Mouse (Mus musculus) forebrain, embryonic 11.5 days (tissue): ENCODE measurements at regions not wholly inside any gene's neighbourhood (a gene's known extent, or its start where the extent isn't known, plus 50 kb on each side); places are given as distances from the start of the nearest gene placed in this dataset.

Experiments used
- ATAC-seq: fragments of 200-750 bp; cut with Nextera tagmentation; replicated peaks from 2 replicates; pipeline ENCODE4 v1.8.0; 2017; ENCODE audit warnings: moderate TSS enrichment; ENCODE audit not compliant: low FRiP score
- DNase-seq: peaks from one replicate; pipeline ENCODE4 v3.0.0-alpha.2; 2017; ENCODE audit warnings: low spot score
- H3K27ac ChIP-seq: fragments of 300-500 bp; sonication (generic); 2 replicates; pipeline ENCODE4 v1.5.1; 2014; ENCODE audit warnings: low read depth, low read length
- H3K27me3 ChIP-seq: fragments of 300-500 bp; sonication (generic); 2 replicates; pipeline ENCODE4 v1.6.1; 2014; ENCODE audit warnings: mild to moderate bottlenecking, low read length, mixed read lengths; ENCODE audit not compliant: control insufficient read depth, insufficient read depth
- H3K36me3 ChIP-seq: fragments of 300-500 bp; sonication (generic); 2 replicates; pipeline ENCODE4 v1.6.1; 2014; ENCODE audit warnings: mild to moderate bottlenecking, low read length, moderate library complexity, mixed read lengths; ENCODE audit not compliant: control insufficient read depth, insufficient read depth
- H3K4me1 ChIP-seq: fragments of 300-500 bp; sonication (generic); replicated peaks from 2 replicates; pipeline ENCODE4 v1.6.1; 2014; ENCODE audit warnings: low read length, mixed read lengths; ENCODE audit not compliant: control insufficient read depth, insufficient read depth
- H3K4me2 ChIP-seq: fragments of 300-500 bp; sonication (generic); 2 replicates; pipeline ENCODE4 v1.6.1; 2014; ENCODE audit warnings: low read depth, mild to moderate bottlenecking, low read length, moderate library complexity, mixed read lengths; ENCODE audit not compliant: severe bottlenecking
- H3K4me3 ChIP-seq: fragments of 300-500 bp; sonication (generic); 2 replicates; pipeline ENCODE4 v1.5.1; 2014; ENCODE audit warnings: low read depth, low read length
- H3K9ac ChIP-seq: fragments of 300-500 bp; sonication (generic); 2 replicates; pipeline ENCODE4 v1.6.1; 2014; ENCODE audit warnings: low read length
- H3K9me3 ChIP-seq: fragments of 300-500 bp; sonication (generic); 2 replicates; pipeline ENCODE4 v1.6.1; 2016; ENCODE audit warnings: low read length, mixed read lengths; ENCODE audit not compliant: control insufficient read depth
- WGBS: fragments of 180-500 bp; shearing (Covaris S2); extraction: QIAGEN DNeasy Blood & Tissue Kit; methylation state at CpG from one replicate; pipeline ENCODE4 v1.1.7; 2014; 5-methylcytosine and 5-hydroxymethylcytosine counted together

- Histone ChIP-seq H3K4me1 (no peaks in the 10 kb centered on the region), H3K36me3 (no peaks in the 10 kb centered on the region), H3K27ac (no peak overlapping the region), H3K4me3 (no peak overlapping the region), H3K27me3 (no peaks in the 10 kb centered on the region), H3K9ac (no peak overlapping the region), H3K9me3 (no peaks in the 10 kb centered on the region), H3K4me2 (no peak overlapping the region)
- DNase-seq = no peak
- no peak for ATAC-seq
- WGBS = 85% methylated on average over 3 of the region's 3 CpGs
Observed at GRCm38 (mm10) chr13:46140006-46140405, 133.5 kb upstream of the Stmnd1 start.

GRCm38 (mm10) chr13:46139251-46139650, 134.3 kb upstream of the Stmnd1 start:
- Histone ChIP-seq H3K4me1 (no peaks in the 10 kb centered on the region), H3K9me3 (no peaks in the 10 kb centered on the region), H3K9ac (no peak overlapping the region), H3K27ac (no peak overlapping the region), H3K4me2 (no peak overlapping the region), H3K27me3 (no peaks in the 10 kb centered on the region), H3K4me3 (no peak overlapping the region), H3K36me3 (no peaks in the 10 kb centered on the region)
- DNase-seq = no peak
- ATAC-seq = no peak
- WGBS = 83% methylated on average over 5 of the region's 5 CpGs

- Histone ChIP-seq H3K4me3 (no peak overlapping the region), H3K9me3 (no peaks in the 10 kb centered on the region), H3K27me3 (no peaks in the 10 kb centered on the region), H3K36me3 (no peaks in the 10 kb centered on the region), H3K9ac (no peak overlapping the region), H3K4me2 (no peak overlapping the region), H3K27ac (no peak overlapping the region), H3K4me1 (no peaks in the 10 kb centered on the region)
- WGBS = 83% methylated on average over 8 of the region's 8 CpGs
- DNase-seq (no peak), ATAC-seq (no peak)
Observed at GRCm38 (mm10) chr13:46135411-46135810, 138.1 kb upstream of the Stmnd1 start.

GRCm38 (mm10) chr13:46129236-46129855, 144.2 kb upstream of the Stmnd1 start:
- WGBS = 92% methylated on average over 9 of the region's 9 CpGs
- no peak for ATAC-seq

GRCm38 (mm10) chr13:46123446-46123845, 150.1 kb upstream of the Stmnd1 start:
- ATAC-seq (no peak), DNase-seq (no peak)
- Histone ChIP-seq H3K36me3 (no peaks in the 10 kb centered on the region), H3K4me3 (no peak overlapping the region), H3K27me3 (no peaks in the 10 kb centered on the region), H3K27ac (no peak overlapping the region), H3K4me1 (no peaks in the 10 kb centered on the region), H3K4me2 (no peak overlapping the region), H3K9me3 (no peaks in the 10 kb centered on the region), H3K9ac (no peak overlapping the region)
- 81% methylated on average over 3 of the region's 3 CpGs for WGBS

More at GRCm38 (mm10) chr13:46129236-46129855, 144.2 kb upstream of the Stmnd1 start:
- H3K9me3 ChIP-seq = no peaks in the 10 kb centered on the region
- H3K9ac ChIP-seq = no peak overlapping the region
- H3K4me2 ChIP-seq = no peak overlapping the region
- DNase-seq = no peak
- no peak overlapping the region for H3K4me3 ChIP-seq
- no peaks in the 10 kb centered on the region for H3K36me3 ChIP-seq
- H3K27me3 ChIP-seq = no peaks in the 10 kb centered on the region
- H3K27ac ChIP-seq = no peak overlapping the region
- no peaks in the 10 kb centered on the region for H3K4me1 ChIP-seq

- Histone ChIP-seq H3K36me3 (no peaks in the 10 kb centered on the region), H3K4me1 (no peaks in the 10 kb centered on the region), H3K27me3 (no peaks in the 10 kb centered on the region), H3K4me3 (no peak overlapping the region), H3K9me3 (no peaks in the 10 kb centered on the region), H3K27ac (no peak overlapping the region), H3K9ac (no peak overlapping the region), H3K4me2 (no peak overlapping the region)
- ATAC-seq (no peak), DNase-seq (no peak)
- 92% methylated on average over 4 of the region's 4 CpGs for WGBS
Observed at GRCm38 (mm10) chr13:46116576-46116975, 151.8 kb upstream of the Atxn1 start.

GRCm38 (mm10) chr13:46104971-46105370, 140.2 kb upstream of the Atxn1 start:
- WGBS = 60% methylated on average over 6 of the region's 6 CpGs
- ATAC-seq = no peak
- no peak overlapping the region for H3K4me2 ChIP-seq

GRCm38 (mm10) chr13:46098621-46099020, 133.8 kb upstream of the Atxn1 start:
- no peak overlapping the region for H3K9ac ChIP-seq
- no peak overlapping the region for H3K27ac ChIP-seq
- H3K36me3 ChIP-seq = no peaks in the 10 kb centered on the region
- H3K27me3 ChIP-seq = no peaks in the 10 kb centered on the region
- H3K4me3 ChIP-seq = no peak overlapping the region
- 90% methylated on average over 7 of the region's 7 CpGs for WGBS
- no peaks in the 10 kb centered on the region for H3K4me1 ChIP-seq
- DNase-seq (no peak), ATAC-seq (no peak)
- H3K9me3 ChIP-seq = no peaks in the 10 kb centered on the region
- H3K4me2 ChIP-seq = no peak overlapping the region

More at GRCm38 (mm10) chr13:46104971-46105370, 140.2 kb upstream of the Atxn1 start:
- Histone ChIP-seq H3K27ac (no peak overlapping the region), H3K27me3 (no peaks in the 10 kb centered on the region), H3K4me1 (no peaks in the 10 kb centered on the region), H3K9ac (no peak overlapping the region), H3K4me3 (no peak overlapping the region), H3K36me3 (no peaks in the 10 kb centered on the region), H3K9me3 (no peaks in the 10 kb centered on the region)
- DNase-seq = no peak

- WGBS = 85% methylated on average over 7 of the region's 7 CpGs
- Histone ChIP-seq H3K27ac (no peak overlapping the region), H3K4me3 (no peak overlapping the region), H3K9me3 (no peaks in the 10 kb centered on the region), H3K9ac (no peak overlapping the region), H3K36me3 (no peaks in the 10 kb centered on the region), H3K4me1 (no peaks in the 10 kb centered on the region), H3K27me3 (no peaks in the 10 kb centered on the region), H3K4me2 (no peak overlapping the region)
- no peak for DNase-seq
- no peak for ATAC-seq
Observed at GRCm38 (mm10) chr13:46098131-46098530, 133.3 kb upstream of the Atxn1 start.
